Mouse (Mus musculus) fat pad, adult 2 months (tissue): ENCODE measurements around the gene Upp2.
A peak's percentile ranks its signal among the peaks of the same experiment; 100 is the strongest.

Source experiments
- DNase-seq: peaks from one replicate; pipeline ENCODE4 v3.0.0-alpha.2; 2011; ENCODE audit warnings: low read depth, low spot score; ENCODE audit errors: extremely low read depth

Gene Upp2

GRCm38 (mm10) chr2:58667298-58667697 lies 100.2 kb downstream of the Upp2 start:
- no peak for DNase-seq

- no peak for DNase-seq
Observed at GRCm38 (mm10) chr2:58667991-58668390, 100.9 kb downstream of the Upp2 start.

- DNase-seq, result no peak
Observed at GRCm38 (mm10) chr2:58669114-58669513, 102.0 kb downstream of the Upp2 start.

GRCm38 (mm10) chr2:58672520-58672919 lies 105.4 kb downstream of the Upp2 start:
- DNase-seq, result no peak

GRCm38 (mm10) chr2:58679968-58680367 lies 112.9 kb downstream of the Upp2 start:
- DNase-seq, result no peak

- no peak for DNase-seq
Observed at GRCm38 (mm10) chr2:58680794-58681193, 113.7 kb downstream of the Upp2 start.

GRCm38 (mm10) chr2:58681394-58681793 lies 114.3 kb downstream of the Upp2 start:
- DNase-seq, result no peak

- no peak for DNase-seq
Observed at GRCm38 (mm10) chr2:58697501-58697900, 130.4 kb downstream of the Upp2 start.

- no peak for DNase-seq
Observed at GRCm38 (mm10) chr2:58699931-58700330, 132.8 kb downstream of the Upp2 start.

- no peak for DNase-seq
Observed at GRCm38 (mm10) chr2:58700354-58700753, 133.3 kb downstream of the Upp2 start.

- no peak for DNase-seq
Observed at GRCm38 (mm10) chr2:58701627-58702026, 134.5 kb downstream of the Upp2 start.

GRCm38 (mm10) chr2:58703226-58703625 lies 136.1 kb downstream of the Upp2 start:
- DNase-seq, result no peak

- DNase-seq, result no peak
Observed at GRCm38 (mm10) chr2:58703646-58704045, 136.5 kb downstream of the Upp2 start.

GRCm38 (mm10) chr2:58704576-58704975 lies 137.5 kb downstream of the Upp2 start:
- DNase-seq, result no peak

- no peak for DNase-seq
Observed at GRCm38 (mm10) chr2:58707676-58708075, 140.6 kb downstream of the Upp2 start.

GRCm38 (mm10) chr2:58710234-58710633 lies 143.1 kb downstream of the Upp2 start:
- no peak for DNase-seq

- DNase-seq, result no peak
Observed at GRCm38 (mm10) chr2:58711049-58711448, 144.0 kb downstream of the Upp2 start.

- DNase-seq, result no peak
Observed at GRCm38 (mm10) chr2:58711491-58711890, 144.4 kb downstream of the Upp2 start.

GRCm38 (mm10) chr2:58711935-58712334 lies 144.8 kb downstream of the Upp2 start:
- DNase-seq, result peak; percentile 2

GRCm38 (mm10) chr2:58717898-58718297 lies 150.8 kb downstream of the Upp2 start:
- no peak for DNase-seq

GRCm38 (mm10) chr2:58737192-58737820 lies 170.2 kb downstream of the Upp2 start:
- DNase-seq, result peak; percentile 19

GRCm38 (mm10) chr2:58741213-58741612 lies 174.1 kb downstream of the Upp2 start:
- DNase-seq, result no peak

- DNase-seq, result no peak
Observed at GRCm38 (mm10) chr2:58742026-58742425, 174.9 kb downstream of the Upp2 start.
